Mouse (Mus musculus) T-helper 17 cell (primary cell): ENCODE data around the gene Dtymk.

Experiments used
- in situ Hi-C, 2 experiments: fragments of 300-600 bp; cut with MboI, MseI; formaldehyde crosslinking; loops; 1 replicate in 1 of 2; 2 replicates in 1 of 2; pipeline ENCODE4 v1.15.1; 2025; ENCODE audit warnings: high pct_unique_total_duplicates in 2 of 2

Dtymk gene

GRCm38 (mm10) chr1:93751290-93751689 is 50.4 kb downstream of the Dtymk start, which contains the start of gene Atg4b:
Gene Atg4b (plus strand): TSS chr1:93751500.
- in situ Hi-C loops, result loop anchor here in 1 of 2 experiments (10.0 kb wide), 1 partner anchor 916 kb away; the partner anchor contains the start of gene Gpc1

- in situ Hi-C loops, result no loop called here
Measured at GRCm38 (mm10) chr1:93748539-93748938, 53.2 kb downstream of the Dtymk start.

GRCm38 (mm10) chr1:93746179-93746578 is 55.6 kb downstream of the Dtymk start:
- in situ Hi-C loops, result no loop called here

GRCm38 (mm10) chr1:93742910-93743309 is 58.8 kb downstream of the Dtymk start:
- in situ Hi-C loops, result no loop called here
